Mouse (Mus musculus) naive thymus-derived CD4-positive, alpha-beta T cell, adult 5 months (primary cell): ENCODE results near the gene Gm14295. TPM values are rescaled to one million over a fixed set of nuclear protein-coding genes. Genes with fewer than 3 reads are reported as not detected.

ENCODE experiments used
- polyA plus RNA-seq: library from polyadenylated mRNA; unstranded; fragments of 100-300 nt; shearing (Covaris generic); gene quantifications from one replicate; pipeline ENCODE4 v1.2.1, GENCODE M21; 2017

The Gm14295 gene
- polyA plus RNA-seq, result 2.2 TPM

GRCm38 (mm10) chr2:176798312-176798711 lies at the start of gene Gm14295:
TSS of gene Gm14295 (plus strand) at chr2:176798612.

GRCm38 (mm10) chr2:176830840-176831239 lies 32.4 kb downstream of the Gm14295 start, which contains the start of gene Gm14408:
TSS of gene Gm14408 (plus strand) at chr2:176831140.

Other genes with a start within 250 kb of the Gm14295 start
- 1.7 TPM for gene Gm14308, start 162.3 kb upstream of the Gm14295 start, polyA plus RNA-seq
- gene Zfp973, start 128.1 kb upstream of the Gm14295 start, polyA plus RNA-seq, result 3.8 TPM
- 2.7 TPM for gene Gm14305, start 90.3 kb upstream of the Gm14295 start, polyA plus RNA-seq
- gene Gm14408, start 32.5 kb downstream of the Gm14295 start, polyA plus RNA-seq, result not detected
- 1.3 TPM for gene Gm14296, start 129.2 kb downstream of the Gm14295 start, polyA plus RNA-seq
- 3.0 TPM for gene Gm14419, start 202.3 kb downstream of the Gm14295 start, polyA plus RNA-seq